Mouse (Mus musculus) neural tube, embryonic 13.5 days (tissue): ENCODE data around the gene Mthfsd. TPM values are rescaled to one million over a fixed set of nuclear protein-coding genes. Genes with fewer than 3 reads are reported as not detected.
A peak's percentile ranks its signal among the peaks of the same experiment; 100 is the strongest.

Experiments used
- ATAC-seq: fragments of 200-750 bp; cut with Nextera tagmentation; 2 replicates; pipeline ENCODE4 v1.8.0; 2017; ENCODE audit warnings: low read depth, mild to moderate bottlenecking, moderate TSS enrichment, moderate library complexity
- H3K27ac ChIP-seq: fragments of 300-500 bp; sonication (generic); replicated peaks from 2 replicates; pipeline ENCODE4 v1.5.1; 2015; ENCODE audit warnings: moderate library complexity, mild to moderate bottlenecking, inconsistent platforms
- H3K27me3 ChIP-seq: fragments of 300-500 bp; sonication (generic); 2 replicates; pipeline ENCODE4 v1.6.1; 2015; ENCODE audit warnings: mild to moderate bottlenecking, inconsistent platforms
- H3K36me3 ChIP-seq: fragments of 300-500 bp; sonication (generic); 2 replicates; pipeline ENCODE4 v1.6.1; 2015; ENCODE audit warnings: mild to moderate bottlenecking, inconsistent platforms
- H3K4me1 ChIP-seq: fragments of 300-500 bp; sonication (generic); replicated peaks from 2 replicates; pipeline ENCODE4 v1.6.1; 2015; ENCODE audit warnings: inconsistent platforms
- H3K4me2 ChIP-seq: fragments of 300-500 bp; sonication (generic); 2 replicates; pipeline ENCODE4 v1.6.1; 2015; ENCODE audit warnings: inconsistent platforms, mild to moderate bottlenecking, moderate library complexity
- H3K4me3 ChIP-seq: fragments of 300-500 bp; sonication (generic); 2 replicates; pipeline ENCODE4 v1.5.1; 2015; ENCODE audit warnings: mild to moderate bottlenecking, inconsistent platforms
- H3K9ac ChIP-seq: fragments of 300-500 bp; sonication (generic); 2 replicates; pipeline ENCODE4 v1.6.1; 2015; ENCODE audit warnings: moderate library complexity, mild to moderate bottlenecking, inconsistent platforms
- H3K9me3 ChIP-seq: fragments of 300-500 bp; sonication (generic); 2 replicates; pipeline ENCODE4 v1.6.1; 2016; ENCODE audit warnings: inconsistent platforms
- WGBS: fragments of 180-500 bp; shearing (Covaris S2); methylation state at CpG from one replicate; pipeline ENCODE4 v1.1.7; 2015; 5-methylcytosine and 5-hydroxymethylcytosine counted together
- polyA plus RNA-seq: library from polyadenylated mRNA; unstranded; fragments of >200 nt; fragmentation: Nextera tagmentation; extraction: Ambion mirVana; gene quantifications from 2 replicates; pipeline ENCODE4 v1.2.1, GENCODE M21; 2015

The Mthfsd gene
- polyA plus RNA-seq, 1 experiment from 2014 or later = 53.8 TPM

DNA sequence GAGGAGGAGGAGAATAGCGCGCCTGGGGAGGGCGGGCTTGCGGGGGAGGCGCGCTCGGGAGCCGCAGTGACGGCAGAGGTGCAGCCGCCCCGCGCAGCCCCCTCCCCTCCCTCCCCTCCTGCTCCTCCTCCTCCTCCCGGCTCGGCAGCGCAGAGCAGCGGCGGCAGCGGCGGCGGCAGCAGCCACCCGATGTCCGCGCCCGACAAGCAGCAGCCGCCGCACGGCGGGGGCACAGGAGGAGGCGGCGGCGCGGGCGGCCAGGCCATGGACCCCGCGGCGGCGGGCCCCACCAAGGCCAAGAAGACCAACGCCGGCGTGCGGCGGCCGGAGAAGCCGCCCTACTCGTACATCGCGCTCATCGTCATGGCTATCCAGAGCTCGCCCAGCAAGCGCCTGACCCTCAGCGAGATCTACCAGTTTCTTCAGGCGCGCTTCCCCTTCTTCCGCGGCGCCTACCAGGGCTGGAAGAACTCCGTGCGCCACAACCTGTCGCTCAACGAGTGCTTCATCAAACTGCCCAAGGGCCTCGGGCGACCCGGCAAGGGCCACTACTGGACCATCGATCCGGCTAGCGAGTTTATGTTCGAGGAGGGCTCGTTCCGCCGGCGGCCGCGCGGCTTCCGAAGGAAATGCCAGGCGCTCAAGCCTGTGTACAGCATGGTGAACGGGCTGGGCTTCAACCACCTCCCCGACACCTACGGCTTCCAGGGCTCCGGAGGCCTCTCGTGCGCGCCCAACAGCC is 23.8 kb downstream of the Mthfsd start, which contains the start of gene Foxf1:
Gene Foxf1 (plus strand): TSS at position 177 of the 742 bp plus-strand sequence.
- H3K4me2 ChIP-seq = peak within 1 kb of the TSS; percentile 58
- no peaks in the 10 kb centered on the region for H3K9me3 ChIP-seq
- ATAC-seq = no peak
- WGBS = under 1% methylated on average over 63 of the region's 83 CpGs
- no peaks in the 10 kb centered on the region for H3K36me3 ChIP-seq
- peak within 1 kb of the TSS; percentile 48 for H3K9ac ChIP-seq
- peak within 1 kb of the TSS; percentile 36 for H3K4me3 ChIP-seq
- H3K27me3 ChIP-seq = peaks cover 100% of the 10 kb centered on the region
- H3K4me1 ChIP-seq = peaks cover 25% of the 10 kb centered on the region
- no peak within 1 kb of the TSS; the same call in 1 of the 2 replicates for H3K27ac ChIP-seq

DNA sequence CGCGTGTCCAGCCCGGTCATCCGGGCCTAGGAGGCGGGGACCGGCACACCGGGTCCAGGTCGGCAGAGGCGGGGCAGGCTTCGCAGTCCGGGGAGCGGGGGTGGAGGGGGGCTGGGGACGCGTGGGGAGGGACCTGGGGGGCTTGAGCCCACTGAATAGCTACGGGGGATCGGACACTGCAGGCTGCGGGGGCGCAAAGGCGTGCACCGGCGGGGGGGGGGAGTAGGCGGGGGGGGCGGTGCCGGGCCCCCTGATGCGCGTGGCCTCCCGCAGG is 24.3 kb downstream of the Mthfsd start:
- peak overlapping the region; percentile 36 for H3K4me3 ChIP-seq
- peaks cover 25% of the 10 kb centered on the region for H3K4me1 ChIP-seq
- H3K9ac ChIP-seq = peak overlapping the region; percentile 48
- H3K36me3 ChIP-seq = no peaks in the 10 kb centered on the region
- H3K27me3 ChIP-seq = peaks cover 100% of the 10 kb centered on the region
- no peak for ATAC-seq
- no peaks in the 10 kb centered on the region for H3K9me3 ChIP-seq
- 2% methylated on average over 14 of the region's 27 CpGs for WGBS
- H3K4me2 ChIP-seq = peak overlapping the region; percentile 58
- no peak overlapping the region; the same call in 1 of the 2 replicates for H3K27ac ChIP-seq

DNA sequence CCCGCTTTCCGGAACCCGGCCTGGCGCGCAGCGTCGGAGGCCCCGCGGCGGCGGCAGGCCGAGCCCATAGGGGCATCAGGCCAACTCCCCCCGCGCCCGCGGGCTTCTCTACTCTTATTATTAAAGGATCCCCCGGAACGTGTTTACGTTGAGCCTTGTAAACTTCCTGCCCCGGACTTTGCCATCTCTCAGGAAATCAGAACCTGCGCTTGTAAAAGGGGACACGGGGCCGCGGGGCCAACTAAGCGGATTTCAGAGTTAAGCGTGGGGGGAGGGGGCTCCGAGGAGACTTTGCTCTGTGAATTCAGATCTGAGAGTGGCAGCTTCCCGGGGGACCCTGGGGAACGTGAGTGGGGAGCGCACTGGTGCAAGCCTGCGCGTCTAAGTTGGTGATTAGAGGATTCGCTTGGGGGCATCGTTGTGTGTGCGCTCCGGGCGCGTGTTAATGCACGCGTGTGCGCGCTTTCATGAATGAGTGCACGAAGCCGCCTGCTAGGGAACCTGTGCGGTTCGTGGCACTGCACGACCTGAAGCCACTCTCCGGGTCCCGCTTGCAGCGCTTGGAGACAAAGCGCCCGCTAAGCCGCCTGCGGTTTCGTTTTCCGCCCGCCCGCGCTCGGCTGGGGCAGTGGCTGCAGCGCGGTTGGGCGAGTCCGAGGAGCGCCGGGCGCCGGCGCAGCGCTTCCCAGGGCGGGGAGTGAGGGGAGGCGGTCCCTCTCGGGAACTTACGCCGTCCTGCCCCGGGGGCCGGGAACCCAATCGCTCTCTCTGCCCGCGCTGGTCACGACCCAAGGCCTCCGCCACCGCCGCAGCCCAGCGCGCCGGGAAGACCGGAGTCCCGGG is 24.9 kb downstream of the Mthfsd start:
- peak; percentile 51; the same call in 1 of the 2 replicates for ATAC-seq
- peak overlapping the region; percentile 36 for H3K4me3 ChIP-seq
- under 1% methylated on average over 89 of the region's 89 CpGs for WGBS
- peaks cover 100% of the 10 kb centered on the region for H3K27me3 ChIP-seq
- no peak overlapping the region; the same call in 1 of the 2 replicates for H3K27ac ChIP-seq
- peaks cover 25% of the 10 kb centered on the region for H3K4me1 ChIP-seq
- peak overlapping the region; percentile 38; the same call in 1 of the 2 replicates for H3K9ac ChIP-seq
- H3K4me2 ChIP-seq = peak overlapping the region; percentile 58
- H3K36me3 ChIP-seq = no peaks in the 10 kb centered on the region
- H3K9me3 ChIP-seq = no peaks in the 10 kb centered on the region

DNA sequence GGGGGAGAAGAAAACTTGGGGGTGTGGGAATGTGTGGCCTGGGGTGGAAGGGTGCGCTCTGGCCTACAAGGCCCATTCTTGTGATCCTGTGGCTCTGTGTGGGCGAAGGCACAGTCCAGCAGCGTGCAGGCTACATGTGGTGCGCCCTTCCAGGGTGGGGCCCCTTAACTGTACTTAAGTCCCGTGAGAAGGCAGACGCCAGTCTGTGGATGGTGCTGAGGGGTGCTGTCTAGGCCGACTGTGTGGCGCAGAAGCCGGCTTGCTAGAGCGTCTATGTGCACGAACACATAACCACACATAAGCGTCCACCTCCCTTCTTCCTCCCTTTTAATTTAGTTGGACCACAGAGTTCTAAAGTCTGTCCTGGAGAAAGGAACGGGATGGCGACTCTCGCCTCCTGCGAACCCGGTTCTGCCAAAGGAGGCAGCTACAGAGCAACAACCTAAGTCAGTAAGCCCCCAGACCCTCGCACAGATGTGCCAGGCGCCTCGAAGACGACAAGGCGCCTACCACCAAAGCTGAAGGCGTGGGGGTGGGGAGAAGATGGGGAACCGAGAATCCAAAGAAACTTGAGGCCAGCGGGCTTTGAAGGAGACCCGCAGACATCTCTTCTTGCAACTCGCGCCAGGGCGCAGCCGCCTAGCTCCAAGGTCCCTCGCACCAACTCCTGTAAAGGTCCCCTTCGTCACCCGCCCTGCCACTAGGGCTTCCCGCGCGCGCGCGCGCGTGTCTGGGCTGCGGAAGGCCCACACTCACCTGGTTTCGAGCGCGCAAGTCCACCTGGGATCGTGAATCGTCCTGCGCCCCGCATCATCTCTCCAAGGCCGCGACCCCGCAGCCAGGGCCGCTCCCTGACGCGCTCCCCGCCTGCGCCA is 25.7 kb downstream of the Mthfsd start:
- peak overlapping the region; percentile 36 for H3K4me3 ChIP-seq
- no peak overlapping the region for H3K9ac ChIP-seq

DNA sequence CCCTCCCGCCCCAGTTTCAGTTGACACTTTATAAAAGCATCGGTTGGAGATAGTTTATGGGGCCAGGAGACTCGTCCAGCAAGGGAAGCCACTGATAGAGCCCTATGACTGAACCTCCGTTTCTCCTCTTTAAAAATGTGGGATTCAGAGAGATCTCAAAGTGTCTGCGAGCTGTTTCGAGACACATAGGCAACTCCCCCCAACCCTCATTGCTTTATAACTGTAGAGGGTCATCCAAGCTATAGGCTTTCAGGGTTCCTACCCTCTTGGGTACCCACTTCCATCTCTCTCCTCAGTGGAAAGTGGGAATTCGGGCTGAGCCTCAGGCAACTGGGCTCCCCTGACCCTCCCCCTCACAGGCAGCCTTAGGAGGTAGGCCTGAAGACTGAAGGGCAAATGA is 26.8 kb downstream of the Mthfsd start:
- H3K36me3 ChIP-seq = no peaks in the 10 kb centered on the region
- peaks cover 99% of the 10 kb centered on the region for H3K27me3 ChIP-seq
- ATAC-seq = no peak
- 2% methylated on average over 7 of the region's 7 CpGs for WGBS
- H3K9me3 ChIP-seq = 0 out of 2 replicates have a peak, but pooled peaks cover 3% of the 10 kb centered on the region
- no peak overlapping the region for H3K4me2 ChIP-seq
- no peak overlapping the region for H3K27ac ChIP-seq
- no peak overlapping the region for H3K4me3 ChIP-seq
- H3K4me1 ChIP-seq = peaks cover 25% of the 10 kb centered on the region
- no peak overlapping the region for H3K9ac ChIP-seq

More for the DNA sequence above, 25.7 kb downstream of the Mthfsd start:
- ATAC-seq = no peak
- H3K4me1 ChIP-seq = peaks cover 25% of the 10 kb centered on the region
- peak overlapping the region; percentile 58 for H3K4me2 ChIP-seq
- WGBS = 1% methylated on average over 57 of the region's 57 CpGs
- 0 out of 2 replicates have a peak, but pooled peaks cover 3% of the 10 kb centered on the region for H3K9me3 ChIP-seq
- peaks cover 99% of the 10 kb centered on the region for H3K27me3 ChIP-seq
- H3K36me3 ChIP-seq = no peaks in the 10 kb centered on the region
- no peak overlapping the region for H3K27ac ChIP-seq

DNA sequence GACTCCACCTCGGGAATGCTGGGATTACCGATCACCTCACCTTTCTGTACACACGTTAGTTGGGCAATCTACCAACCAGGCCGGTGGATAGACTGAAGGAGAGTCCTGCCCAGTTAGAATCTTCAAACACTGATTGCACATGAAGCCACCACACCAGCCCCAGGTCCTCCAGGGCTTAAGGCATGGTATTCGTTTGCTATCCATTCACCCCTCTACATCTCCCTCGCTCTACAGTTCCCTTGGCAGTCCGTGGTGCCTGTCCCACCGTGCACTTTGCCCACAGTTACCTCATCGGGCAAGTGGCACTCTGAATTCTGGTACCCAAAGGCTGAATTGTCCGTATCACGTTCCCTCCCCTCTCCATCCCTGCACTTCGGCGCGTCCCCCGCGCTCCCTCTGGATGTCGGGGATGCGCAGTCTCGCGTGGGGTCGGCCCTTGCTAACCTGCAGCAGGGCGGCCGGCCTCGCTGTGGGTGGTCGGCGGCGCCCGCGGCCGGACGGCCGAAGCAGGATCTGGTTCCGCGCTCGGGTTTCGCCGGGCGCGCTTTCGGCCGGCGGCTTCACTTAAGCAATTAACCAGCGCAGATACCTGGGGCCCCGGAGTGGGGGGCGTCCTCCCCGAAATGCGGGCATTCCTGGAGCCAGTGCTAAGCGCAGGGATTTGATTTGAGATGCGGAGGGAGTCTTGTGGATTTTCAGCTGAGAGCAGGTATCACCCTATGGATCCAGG is 27.7 kb downstream of the Mthfsd start:
- under 1% methylated on average over 49 of the region's 49 CpGs for WGBS
- Histone ChIP-seq H3K4me3 (no peak overlapping the region), H3K9ac (no peak overlapping the region), H3K4me1 (peaks cover 25% of the 10 kb centered on the region), H3K9me3 (0 out of 2 replicates have a peak, but pooled peaks cover 3% of the 10 kb centered on the region), H3K27me3 (peaks cover 99% of the 10 kb centered on the region), H3K27ac (no peak overlapping the region), H3K4me2 (no peak overlapping the region), H3K36me3 (no peaks in the 10 kb centered on the region)
- ATAC-seq = no peak

DNA sequence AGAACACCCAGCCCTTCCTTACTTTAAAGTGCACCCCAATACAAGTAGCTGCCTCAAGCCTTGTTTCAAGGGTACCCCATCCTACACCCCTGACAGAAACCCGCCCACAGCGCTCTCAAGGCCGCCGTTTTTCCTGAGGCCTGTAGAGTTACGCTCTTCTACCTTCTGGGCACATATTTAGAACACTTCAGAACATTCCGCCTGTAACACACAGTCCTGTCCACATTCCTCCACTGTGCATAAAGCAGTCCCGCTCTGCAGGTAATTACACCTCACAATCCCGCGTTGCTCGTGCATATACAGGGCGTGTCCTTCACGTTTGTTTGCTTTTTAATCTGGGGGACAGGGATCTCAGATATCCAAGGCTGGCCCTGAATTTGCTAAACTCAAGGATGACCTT is 28.2 kb downstream of the Mthfsd start:
- Histone ChIP-seq H3K27ac (no peak overlapping the region), H3K4me1 (peaks cover 23% of the 10 kb centered on the region), H3K27me3 (peaks cover 99% of the 10 kb centered on the region), H3K9me3 (0 out of 2 replicates have a peak, but pooled peaks cover 3% of the 10 kb centered on the region), H3K4me2 (no peak overlapping the region), H3K36me3 (no peaks in the 10 kb centered on the region), H3K9ac (no peak overlapping the region), H3K4me3 (no peak overlapping the region)
- 5% methylated on average over 12 of the region's 12 CpGs for WGBS
- ATAC-seq = no peak

DNA sequence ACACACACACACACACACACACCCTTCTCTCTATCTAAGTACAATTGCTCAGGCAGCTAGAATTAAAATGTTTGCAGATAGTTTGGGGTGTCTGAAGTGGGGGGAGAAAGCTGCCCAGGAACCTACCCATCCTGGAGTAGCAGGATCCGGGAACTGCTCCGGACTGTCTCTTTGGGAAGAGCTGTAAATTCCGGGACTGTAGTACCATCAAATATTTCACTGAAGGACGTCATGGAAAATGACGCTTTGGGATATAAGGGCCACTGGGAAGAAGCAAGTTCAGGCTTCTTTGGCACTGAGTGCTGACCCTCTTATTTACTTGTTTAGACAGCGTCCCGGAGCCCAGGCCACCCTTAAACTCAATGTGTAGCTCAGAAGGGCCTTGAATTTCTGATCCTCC is 29.0 kb downstream of the Mthfsd start:
- no peak overlapping the region for H3K4me3 ChIP-seq
- H3K9me3 ChIP-seq = 0 out of 2 replicates have a peak, but pooled peaks cover 3% of the 10 kb centered on the region
- no peak overlapping the region for H3K4me2 ChIP-seq
- ATAC-seq = no peak
- H3K4me1 ChIP-seq = peaks cover 15% of the 10 kb centered on the region
- peaks cover 99% of the 10 kb centered on the region for H3K27me3 ChIP-seq
- H3K27ac ChIP-seq = no peak overlapping the region
- H3K36me3 ChIP-seq = no peaks in the 10 kb centered on the region
- no peak overlapping the region for H3K9ac ChIP-seq
- WGBS = 1% methylated on average over 7 of the region's 7 CpGs

DNA sequence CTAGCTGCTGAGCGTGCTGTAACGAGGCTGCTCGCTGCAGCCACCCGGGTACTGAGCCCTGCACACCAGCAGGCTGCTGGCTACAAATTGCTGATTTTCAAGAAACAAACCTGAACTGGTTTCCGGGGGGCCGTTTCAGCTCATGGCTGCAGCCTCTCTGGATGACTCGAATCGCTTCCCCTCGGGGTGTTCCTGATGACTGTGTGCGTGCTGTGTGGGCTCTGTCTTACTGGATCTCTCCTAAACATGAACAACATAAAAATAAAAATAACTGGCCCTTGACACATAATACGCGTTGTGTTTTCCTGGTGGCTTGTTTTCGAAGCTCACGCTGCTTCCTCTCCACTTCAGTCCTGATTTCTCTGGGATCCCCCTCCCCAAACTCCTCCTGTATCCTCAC is 29.5 kb downstream of the Mthfsd start:
- 0 out of 2 replicates have a peak, but pooled peaks cover 3% of the 10 kb centered on the region for H3K9me3 ChIP-seq
- whole genome bisulfite sequencing = 1% methylated on average over 14 of the region's 14 CpGs
- H3K27me3 ChIP-seq = peaks cover 99% of the 10 kb centered on the region

DNA sequence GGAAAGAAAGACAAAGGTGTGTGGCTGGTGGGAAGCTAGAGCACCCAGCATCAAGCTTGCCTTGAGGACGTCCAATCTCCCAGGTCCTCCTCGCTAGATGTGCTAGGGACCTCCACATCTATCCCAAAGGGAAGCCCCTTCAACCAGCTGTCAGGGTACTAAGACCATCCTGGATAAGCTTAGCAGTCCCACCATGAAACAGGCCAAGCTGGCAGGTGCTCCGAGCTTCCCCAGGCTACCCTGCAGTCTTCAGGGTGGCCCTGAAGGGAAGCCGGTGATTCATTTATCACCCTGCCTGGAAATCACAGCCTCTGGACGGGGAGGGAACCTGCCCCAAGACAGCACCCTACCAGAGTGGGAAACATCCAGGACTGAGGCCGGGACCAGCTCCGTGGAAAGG is 31.6 kb downstream of the Mthfsd start:
- ATAC-seq = no peak
- no peak overlapping the region for H3K4me3 ChIP-seq
- H3K4me1 ChIP-seq = peaks cover 5% of the 10 kb centered on the region; the same call in 1 of the 2 replicates
- 2% methylated on average over 7 of the region's 7 CpGs for WGBS
- H3K4me2 ChIP-seq = no peak overlapping the region
- 0 out of 2 replicates have a peak, but pooled peaks cover 3% of the 10 kb centered on the region for H3K9me3 ChIP-seq
- no peak overlapping the region for H3K9ac ChIP-seq
- H3K27ac ChIP-seq = no peak overlapping the region
- no peaks in the 10 kb centered on the region for H3K36me3 ChIP-seq
- H3K27me3 ChIP-seq = peaks cover 99% of the 10 kb centered on the region

More for the DNA sequence above, 29.5 kb downstream of the Mthfsd start:
- Histone ChIP-seq H3K9ac (no peak overlapping the region), H3K4me3 (no peak overlapping the region), H3K36me3 (no peaks in the 10 kb centered on the region), H3K27ac (no peak overlapping the region), H3K4me2 (no peak overlapping the region), H3K4me1 (peaks cover 11% of the 10 kb centered on the region)
- no peak for ATAC-seq

DNA sequence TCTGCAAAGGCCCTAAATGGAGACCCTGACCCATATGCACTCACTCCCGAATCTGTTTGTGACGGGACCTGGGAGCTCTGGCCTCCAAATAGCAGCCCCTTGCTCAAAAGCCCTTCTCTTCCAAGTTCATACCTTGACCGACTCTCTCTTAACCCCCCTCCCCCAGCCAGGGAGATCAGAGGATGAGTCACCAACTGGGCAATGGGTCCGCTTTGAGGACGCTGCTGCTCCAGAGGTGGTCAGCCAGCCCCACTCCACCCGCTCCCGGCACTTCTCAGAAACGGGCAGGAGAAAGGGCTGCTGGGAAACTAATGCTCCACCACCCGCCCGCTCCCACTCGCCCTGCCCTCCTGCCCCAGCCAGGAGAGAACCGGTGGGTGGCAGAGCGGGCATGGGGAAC is 32.3 kb downstream of the Mthfsd start:
- Histone ChIP-seq H3K4me2 (no peak overlapping the region), H3K4me3 (no peak overlapping the region), H3K4me1 (peaks cover 11% of the 10 kb centered on the region), H3K27ac (no peak overlapping the region), H3K9ac (no peak overlapping the region), H3K36me3 (no peaks in the 10 kb centered on the region), H3K9me3 (0 out of 2 replicates have a peak, but pooled peaks cover 3% of the 10 kb centered on the region), H3K27me3 (peaks cover 99% of the 10 kb centered on the region)
- WGBS = under 1% methylated on average over 13 of the region's 13 CpGs
- ATAC-seq = no peak
